Mouse (Mus musculus) spleen, adult 2 months (tissue): ENCODE measurements around the gene Bag6. TPM values are rescaled to one million over a fixed set of nuclear protein-coding genes. Genes with fewer than 3 reads are reported as not detected.

ENCODE experiments used
- DNase-seq, 2 experiments: peaks; one replicate each; pipeline versions ENCODE4 v3.0.0 to v3.0.0-alpha.2; 2012 to 2021; ENCODE audit warnings: low spot score in 2 of 2, low read depth in 1 of 2
- H3K27ac ChIP-seq: fragments of 200-500 bp; 2 replicates; pipeline ENCODE4 v1.5.1; 2012; ENCODE audit warnings: low read length, inconsistent platforms; ENCODE audit not compliant: insufficient read depth
- H3K27me3 ChIP-seq: fragments of 200-500 bp; 2 replicates; pipeline ENCODE4 v1.6.1; 2012; ENCODE audit warnings: mild to moderate bottlenecking, moderate library complexity, low read length, inconsistent platforms; ENCODE audit not compliant: control insufficient read depth, insufficient read depth
- H3K36me3 ChIP-seq: fragments of 200-500 bp; 2 replicates; pipeline ENCODE4 v1.6.1; 2012; ENCODE audit warnings: mild to moderate bottlenecking, low read length, inconsistent platforms; ENCODE audit not compliant: control insufficient read depth, insufficient read depth
- H3K4me1 ChIP-seq: fragments of 200-500 bp; 2 replicates; pipeline ENCODE4 v1.6.1; 2011; ENCODE audit warnings: inconsistent platforms; ENCODE audit not compliant: control insufficient read depth, insufficient read depth, insufficient read length
- H3K4me3 ChIP-seq: fragments of 200-500 bp; 2 replicates; pipeline ENCODE4 v1.5.1; 2011; ENCODE audit warnings: mild to moderate bottlenecking, inconsistent platforms; ENCODE audit not compliant: insufficient read depth, insufficient read length; ENCODE audit errors: extremely low read depth
- CTCF ChIP-seq: fragments of 200-500 bp; IDR thresholded peaks from 2 replicates; pipeline ENCODE4 v1.5.1; 2011; ENCODE audit warnings: mild to moderate bottlenecking, inconsistent platforms; ENCODE audit not compliant: insufficient read depth, insufficient read length, insufficient replicate concordance; ENCODE audit errors: extremely low read depth
- POLR2A ChIP-seq: fragments of 200-500 bp; IDR thresholded peaks from 2 replicates; pipeline ENCODE4 v1.6.1; 2011; ENCODE audit warnings: low read depth, low read length, inconsistent platforms
- WGBS: fragments of 180-500 bp; shearing (Covaris S2); methylation state at CpG from one replicate; pipeline ENCODE4 v1.1.7; 2018; 5-methylcytosine and 5-hydroxymethylcytosine counted together
- polyA plus RNA-seq: library from polyadenylated mRNA; depleted of rRNA; stranded (reverse); fragments of >200 nt; gene quantifications from 2 replicates; pipeline ENCODE4 v1.2.3, GENCODE M21; 2012

The Bag6 gene
- polyA plus RNA-seq, 1 experiment = 166 TPM

DNA sequence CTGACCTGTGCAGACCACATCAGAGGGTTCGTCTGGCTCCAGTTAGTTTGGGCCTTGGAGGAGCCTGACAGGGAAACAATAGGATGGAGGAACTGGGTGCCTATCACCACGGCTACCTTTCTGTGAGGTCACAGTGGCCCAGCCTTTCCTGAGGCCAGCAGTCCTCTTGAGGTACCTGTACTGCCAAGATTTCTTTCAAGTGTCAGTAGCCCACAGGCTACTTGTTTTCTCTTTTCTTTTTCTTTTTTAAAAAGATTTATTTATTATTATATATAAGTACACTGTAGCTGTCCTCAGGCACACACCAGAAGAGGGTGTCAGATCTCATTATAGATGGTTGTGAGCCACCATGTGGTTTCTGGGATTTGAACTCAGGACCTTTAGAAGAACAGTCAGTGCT, 41.0 kb downstream of the Bag6 start, which contains the start of gene Aif1:
Gene Aif1, minus strand, starts transcription at position 101 of the 400 bp plus-strand sequence.
- peak within 1 kb of the TSS; percentile 50 for H3K27ac ChIP-seq
- no peaks in the 10 kb centered on the region for H3K27me3 ChIP-seq
- peaks cover 37% of the 10 kb centered on the region for H3K4me1 ChIP-seq
- no peaks in the 10 kb centered on the region for H3K36me3 ChIP-seq
- no peak within 1 kb of the TSS for H3K4me3 ChIP-seq
- WGBS = 82% methylated on average over 2 of the region's 2 CpGs
- no peak for DNase-seq
- TF ChIP-seq CTCF (no peak), POLR2A (no peak)

DNA sequence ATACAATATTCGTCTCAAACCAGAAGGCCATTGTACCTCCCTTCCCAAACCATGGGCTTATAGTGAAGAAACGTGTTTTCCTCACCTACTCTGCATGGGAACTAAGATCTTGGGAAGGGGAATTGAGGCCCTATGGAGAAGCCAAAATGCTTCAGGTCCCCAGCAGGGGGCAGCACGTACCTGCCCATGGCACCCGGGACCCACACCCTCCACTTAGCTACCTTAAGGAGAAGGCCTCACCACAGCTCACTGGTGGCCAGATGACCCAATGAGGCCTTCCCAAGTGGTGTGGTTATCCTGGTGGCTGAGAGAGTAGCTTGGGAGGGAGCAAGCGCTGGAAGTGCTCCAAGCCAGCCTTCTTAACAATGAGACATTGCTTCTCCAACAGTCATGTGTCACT, 43.5 kb downstream of the Bag6 start:
- 14% methylated on average over 5 of the region's 5 CpGs for WGBS

DNA sequence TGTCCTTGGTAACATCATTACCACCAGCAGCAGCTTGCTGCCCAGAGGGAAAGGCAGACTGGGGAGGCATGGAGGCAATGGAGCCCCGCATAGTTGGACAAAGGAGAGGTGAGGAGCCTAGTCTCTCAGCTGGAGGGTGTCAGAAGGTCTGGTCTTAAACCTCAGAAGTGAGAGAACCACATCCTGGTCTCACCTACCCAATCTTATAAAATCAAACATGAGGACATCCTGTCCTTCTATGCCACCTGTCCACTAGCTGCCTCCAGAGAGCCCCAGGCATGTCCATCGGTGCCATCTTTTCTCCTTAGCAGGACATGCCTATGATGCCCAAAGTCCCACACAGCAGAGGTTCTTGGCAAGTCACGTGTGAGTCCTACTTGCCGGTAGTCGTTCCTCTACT, 45.1 kb downstream of the Bag6 start:
- H3K36me3 ChIP-seq = no peaks in the 10 kb centered on the region
- no peaks in the 10 kb centered on the region for H3K27me3 ChIP-seq
- TF ChIP-seq CTCF = no peak
- TF ChIP-seq POLR2A = no peak
- peaks cover 11% of the 10 kb centered on the region; the same call in 1 of the 2 replicates for H3K4me1 ChIP-seq
- no peak for DNase-seq
- WGBS = 80% methylated on average over 5 of the region's 5 CpGs
- H3K27ac ChIP-seq = no peak overlapping the region; the same call in 1 of the 2 replicates
- no peak overlapping the region for H3K4me3 ChIP-seq

More for the DNA sequence above, 43.5 kb downstream of the Bag6 start:
- Histone ChIP-seq H3K4me1 (peaks cover 16% of the 10 kb centered on the region), H3K36me3 (no peaks in the 10 kb centered on the region), H3K27me3 (no peaks in the 10 kb centered on the region), H3K4me3 (no peak overlapping the region), H3K27ac (no peak overlapping the region)
- TF ChIP-seq POLR2A = no peak
- TF ChIP-seq CTCF = peak; percentile 99
- peak in 1 of 2 experiments; percentile 79 for DNase-seq

DNA sequence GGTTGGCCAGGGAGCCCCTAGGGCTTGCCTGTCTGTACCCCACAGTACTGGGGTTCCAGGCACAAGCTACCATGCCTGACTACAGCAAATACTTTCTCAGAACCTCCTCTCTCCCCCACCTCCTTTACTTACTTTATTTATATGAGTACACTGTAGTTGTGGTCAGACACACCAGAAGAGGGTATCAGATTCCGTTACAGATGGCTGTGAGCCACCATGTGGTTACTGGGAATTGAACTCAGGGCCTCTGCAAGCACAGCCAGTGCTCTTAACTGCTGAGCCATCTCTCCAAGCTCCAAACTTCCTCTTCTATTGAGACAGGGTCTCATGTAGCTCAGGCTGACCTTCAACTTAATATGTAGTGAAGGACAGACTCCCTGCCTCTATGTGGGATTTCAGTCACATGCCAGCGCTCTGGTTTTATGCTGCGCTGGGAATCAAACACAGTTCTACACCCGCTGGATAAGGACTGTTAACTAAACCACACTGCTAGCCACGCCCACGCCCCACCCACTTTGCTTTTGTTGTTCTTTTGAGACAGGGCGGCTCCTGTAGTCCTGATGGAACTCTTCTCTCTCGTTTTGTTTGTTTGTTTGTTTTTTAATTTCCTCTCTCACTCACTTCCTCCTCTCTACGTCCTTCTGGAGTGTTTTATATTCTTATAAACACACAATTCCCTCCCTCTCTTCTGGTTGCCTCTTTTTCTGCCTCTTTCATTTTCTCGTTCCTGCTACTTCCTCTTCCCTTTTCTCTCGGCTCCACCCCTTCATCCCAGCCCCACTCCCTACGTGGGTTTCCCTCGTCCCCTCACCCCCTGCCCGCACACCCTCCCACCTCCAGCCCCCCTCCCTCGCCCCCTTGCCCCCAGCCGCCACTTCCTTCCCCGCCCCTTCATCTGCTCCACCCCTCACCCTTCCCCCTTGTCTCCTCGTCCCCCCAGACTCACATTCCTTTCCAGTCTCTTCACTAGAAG, 50.9 kb downstream of the Bag6 start:
- Histone ChIP-seq H3K4me1 (peaks cover 43% of the 10 kb centered on the region; the same call in 1 of the 2 replicates), H3K27me3 (no peaks in the 10 kb centered on the region), H3K36me3 (no peaks in the 10 kb centered on the region), H3K4me3 (peak overlapping the region; percentile 40; the same call in 1 of the 2 replicates), H3K27ac (peak overlapping the region; percentile 89)
- TF ChIP-seq CTCF (no peak), POLR2A (no peak; the same call in 1 of the 2 replicates)
- peak; percentile 67 to 82 for DNase-seq
- WGBS = under 1% methylated on average over 17 of the region's 18 CpGs

DNA sequence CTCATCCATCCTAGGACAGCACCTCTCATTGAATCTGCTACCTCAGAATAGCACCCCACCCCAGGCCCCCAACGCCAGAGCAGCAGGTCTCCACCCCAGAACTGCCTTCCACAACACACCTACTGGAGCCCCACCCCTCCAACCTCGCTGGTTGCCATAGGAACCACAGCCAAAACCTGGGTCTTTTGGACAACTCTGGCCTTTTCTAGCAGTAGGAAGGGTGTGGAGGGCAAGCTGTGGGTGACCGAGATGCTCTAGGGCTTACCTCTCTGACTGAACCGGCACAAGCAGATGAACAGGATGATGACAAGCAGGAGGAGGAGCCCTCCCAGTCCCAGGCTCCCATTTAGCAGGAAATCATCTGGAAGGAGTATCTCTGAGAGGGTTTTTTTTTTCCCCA, 51.7 kb downstream of the Bag6 start:
- Histone ChIP-seq H3K4me1 (peaks cover 43% of the 10 kb centered on the region; the same call in 1 of the 2 replicates), H3K27ac (peak overlapping the region; percentile 73), H3K4me3 (peak overlapping the region; percentile 40), H3K36me3 (no peaks in the 10 kb centered on the region), H3K27me3 (no peaks in the 10 kb centered on the region)
- TF ChIP-seq CTCF = no peak
- TF ChIP-seq POLR2A = peak; percentile 40; the same call in 1 of the 2 replicates
- DNase-seq = peak in 1 of 2 experiments; percentile 72
- WGBS = 1% methylated on average over 4 of the region's 4 CpGs

DNA sequence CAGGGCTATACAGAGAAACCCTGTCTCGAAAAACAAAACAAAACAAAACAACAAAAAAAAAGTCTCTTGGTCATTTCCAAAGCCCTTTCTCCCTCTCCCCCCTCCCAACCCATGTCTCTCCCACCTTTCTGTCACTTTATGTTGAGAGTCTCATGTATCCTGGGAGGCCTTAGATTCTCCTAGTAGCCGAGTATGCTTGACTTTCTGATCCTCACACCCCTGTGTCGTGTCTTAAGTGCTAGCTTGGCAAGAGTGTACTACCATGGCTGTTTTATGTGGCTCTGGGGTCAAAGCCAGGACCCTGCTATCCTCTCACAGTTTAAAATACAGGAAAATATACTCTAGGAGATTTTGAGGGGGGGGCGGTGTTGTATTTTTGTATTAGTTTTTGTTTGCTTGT, 52.4 kb downstream of the Bag6 start:
- no peak for DNase-seq
- H3K27me3 ChIP-seq = no peaks in the 10 kb centered on the region
- peak overlapping the region; percentile 89 for H3K27ac ChIP-seq
- 69% methylated on average over 4 of the region's 4 CpGs for WGBS
- H3K4me1 ChIP-seq = peaks cover 46% of the 10 kb centered on the region; the same call in 1 of the 2 replicates
- no peaks in the 10 kb centered on the region for H3K36me3 ChIP-seq
- TF ChIP-seq CTCF (no peak), POLR2A (no peak)
- peak overlapping the region; percentile 16; the same call in 1 of the 2 replicates for H3K4me3 ChIP-seq
